Mouse (Mus musculus): ENCODE data around the gene Abcf2. TPM values are rescaled to one million over a fixed set of nuclear protein-coding genes. Genes with fewer than 3 reads are reported as not detected.

The Abcf2 gene
- total and polyA plus RNA-seq, 3 experiments, result 244 to 257 TPM; not detected in 1

DNA sequence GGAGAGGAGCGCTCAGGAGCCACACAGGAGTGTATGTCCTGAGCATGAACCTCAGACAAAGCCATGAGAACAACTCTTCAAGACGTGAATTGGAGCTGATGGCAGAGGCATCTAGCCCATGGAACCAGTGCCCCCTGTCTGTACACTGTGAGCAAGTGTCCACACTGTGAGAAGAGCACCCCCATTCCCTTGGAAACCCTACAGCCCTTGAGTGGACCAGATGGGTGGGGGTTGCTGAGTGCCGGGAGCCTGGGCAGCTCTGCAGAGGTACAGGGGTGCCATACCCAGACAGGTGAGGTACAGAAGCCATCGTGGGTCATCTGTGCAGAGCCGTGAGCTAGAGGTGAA, 35.0 kb upstream of the Abcf2 start:
- Histone ChIP-seq H3K36me3 (ENCODE audit: control insufficient read depth in 1 of 2, insufficient read depth in 2 of 2, low read length in 2 of 2) (no peaks in the 10 kb centered on the region), H3K9ac (ENCODE audit: control insufficient read depth, low read depth, low read length, poor library complexity, severe bottlenecking) (no peak overlapping the region), H3K27me3 (ENCODE audit: control insufficient read depth in 1 of 2, insufficient read depth in 2 of 2, low read length in 2 of 2) (peaks cover 17 to 26% of the 10 kb centered on the region in 2 experiments), H3K4me1 (ENCODE audit: control insufficient read depth in 1 of 2, insufficient read depth in 2 of 2, low read length in 2 of 2) (no peaks in the 10 kb centered on the region), H3K27ac (ENCODE audit: control insufficient read depth, low read depth, low read length) (no peak overlapping the region), H3K4me3 (ENCODE audit: control insufficient read depth in 1 of 2, insufficient read depth in 1 of 2, low read depth in 2 of 2, low read length in 2 of 2) (no peak overlapping the region), H3K9me3 (replicated peaks; ENCODE audit: insufficient read depth, low read length) (no peaks in the 10 kb centered on the region), H3K79me2 (ENCODE audit: control insufficient read depth, insufficient read depth, low read length, poor library complexity) (no peaks in the 10 kb centered on the region)
- DNase-seq (ENCODE audit: low read depth, low spot score), result no peak
- no peak for TF ChIP-seq ZKSCAN1 (IDR thresholded peaks at IDR 0.05; ENCODE audit: low read depth, low read length)
- no peak for TF ChIP-seq RCOR1 (IDR thresholded peaks at IDR 0.05; ENCODE audit: low read depth, low read length)
- TF ChIP-seq CHD2 (IDR thresholded peaks at IDR 0.05; ENCODE audit: low read length), result no peak
- no peak for TF ChIP-seq MYB (IDR thresholded peaks at IDR 0.05; ENCODE audit: low read depth, low read length)
- no peak for TF ChIP-seq EP300 (IDR thresholded peaks at IDR 0.05; ENCODE audit: low read depth in 1 of 2, low read length in 2 of 2)
- no peak for TF ChIP-seq ZNF384 (IDR thresholded peaks at IDR 0.05; ENCODE audit: low read depth, low read length)
- no peak for TF ChIP-seq USF2 (IDR thresholded peaks at IDR 0.05; ENCODE audit: borderline replicate concordance in 1 of 2, insufficient read depth in 1 of 2, low read depth in 1 of 2, low read length in 2 of 2)
- no peak for TF ChIP-seq POLR2A (IDR thresholded peaks at IDR 0.05; ENCODE audit: control insufficient read depth in 1 of 2, insufficient read depth in 1 of 2, low read depth in 1 of 2, low read length in 2 of 2, poor library complexity in 1 of 2)
- TF ChIP-seq CHD1 (IDR thresholded peaks at IDR 0.05; ENCODE audit: low read depth, low read length), result no peak
- TF ChIP-seq UBTF (IDR thresholded peaks at IDR 0.05; ENCODE audit: borderline replicate concordance, insufficient read depth, low read depth, low read length), result no peak
- TF ChIP-seq TCF12 (IDR thresholded peaks at IDR 0.05; ENCODE audit: low read depth, low read length), result no peak
- no peak for TF ChIP-seq CTCF (IDR thresholded peaks at IDR 0.05 in 2 of 3, conservative IDR thresholded peaks at IDR 0.05 in 1 of 3; ENCODE audit: control insufficient read depth in 1 of 3, insufficient read depth in 1 of 3, low read depth in 2 of 3, low read length in 3 of 3, poor library complexity in 1 of 3, severe bottlenecking in 1 of 3)
- TF ChIP-seq ZC3H11A (IDR thresholded peaks at IDR 0.05; ENCODE audit: low read depth, low read length), result no peak
- no peak for TF ChIP-seq POLR2AphosphoS5 (IDR thresholded peaks at IDR 0.05; ENCODE audit: borderline replicate concordance, low read depth, low read length)
- no peak for TF ChIP-seq HCFC1 (IDR thresholded peaks at IDR 0.05; ENCODE audit: low read depth, low read length)
- no peak for TF ChIP-seq TAL1 (IDR thresholded peaks at IDR 0.05; ENCODE audit: low read length)
- TF ChIP-seq NELFE (IDR thresholded peaks at IDR 0.05; ENCODE audit: low read depth, low read length), result no peak
- TF ChIP-seq ZMIZ1 (IDR thresholded peaks at IDR 0.05; ENCODE audit: low read depth, low read length), result no peak

GRCm38 (mm10) chr5:24611366-24612301, 34.4 kb upstream of the Abcf2 start:
- Histone ChIP-seq H3K27ac (ENCODE audit: control insufficient read depth, low read depth, low read length) (no peak overlapping the region), H3K27me3 (ENCODE audit: control insufficient read depth in 1 of 2, insufficient read depth in 2 of 2, low read length in 2 of 2) (peaks cover 15 to 26% of the 10 kb centered on the region in 2 experiments), H3K9me3 (replicated peaks; ENCODE audit: insufficient read depth, low read length) (no peaks in the 10 kb centered on the region), H3K4me3 (ENCODE audit: control insufficient read depth in 1 of 2, insufficient read depth in 1 of 2, low read depth in 2 of 2, low read length in 2 of 2) (no peak overlapping the region), H3K9ac (ENCODE audit: control insufficient read depth, low read depth, low read length, poor library complexity, severe bottlenecking) (no peak overlapping the region), H3K79me2 (ENCODE audit: control insufficient read depth, insufficient read depth, low read length, poor library complexity) (no peaks in the 10 kb centered on the region), H3K4me1 (ENCODE audit: control insufficient read depth in 1 of 2, insufficient read depth in 2 of 2, low read length in 2 of 2) (no peaks in the 10 kb centered on the region), H3K36me3 (ENCODE audit: control insufficient read depth in 1 of 2, insufficient read depth in 2 of 2, low read length in 2 of 2) (no peaks in the 10 kb centered on the region)
- no peak for TF ChIP-seq RCOR1 (IDR thresholded peaks at IDR 0.05; ENCODE audit: low read depth, low read length)
- TF ChIP-seq POLR2AphosphoS2 (IDR thresholded peaks at IDR 0.05; ENCODE audit: low read length), result no peak
- no peak for DNase-seq (ENCODE audit: low read depth, low spot score)

Data from MEL (cell line).